Mouse (Mus musculus) brain, embryonic 14.5 days (tissue): ENCODE measurements around the gene Scgb3a1.

Experiments used
- CTCF ChIP-seq: fragments of 200-500 bp; IDR thresholded peaks from 2 replicates; pipeline ENCODE4 v1.5.1; 2012; ENCODE audit warnings: inconsistent platforms, mild to moderate bottlenecking, moderate library complexity, borderline replicate concordance; ENCODE audit not compliant: insufficient read depth, insufficient read length; ENCODE audit errors: extremely low read depth
- POLR2A ChIP-seq: fragments of 200-500 bp; IDR thresholded peaks from 2 replicates; pipeline ENCODE4 v1.6.1; 2012; ENCODE audit warnings: mild to moderate bottlenecking, inconsistent platforms, borderline replicate concordance; ENCODE audit not compliant: poor library complexity, insufficient read depth, insufficient read length, severe bottlenecking; ENCODE audit errors: extremely low read depth

GRCm38 (mm10) chr11:49707834-49708233, 44.4 kb downstream of the Scgb3a1 start:
- TF ChIP-seq POLR2A (no peak), CTCF (no peak)
